Mouse (Mus musculus): ENCODE measurements around the gene Mcrip2. TPM values are rescaled to one million over a fixed set of nuclear protein-coding genes. Genes with fewer than 3 reads are reported as not detected.

Mcrip2 gene
- total RNA-seq, 2 experiments from 2014 or later, result 261 to 270 TPM

- intact Hi-C loops (cut with DNase I), result loop anchor here (5.0 kb wide), 1 partner anchor 37 kb away; the partner anchor contains the start of gene Stub1
- DNase-seq (ENCODE audit: low spot score), result no peak
Observed at GRCm38 (mm10) chr17:25869498-25869897, 934 bp upstream of the Mcrip2 start.

GRCm38 (mm10) chr17:25867836-25868600 lies 546 bp downstream of the Mcrip2 start:
- intact Hi-C loops (cut with DNase I), result loop anchor here (5.0 kb wide), 1 partner anchor 36 kb away; the partner anchor contains the start of gene Stub1
- no peak for DNase-seq (ENCODE audit: low spot score)

- DNase-seq (ENCODE audit: low spot score), result no peak
- intact Hi-C loops (cut with DNase I), result loop anchor here (5.0 kb wide), 1 partner anchor 35 kb away; the partner anchor contains the start of gene Stub1
Observed at GRCm38 (mm10) chr17:25867509-25867835, 1.1 kb downstream of the Mcrip2 start.

GRCm38 (mm10) chr17:25866172-25866571 lies 2.4 kb downstream of the Mcrip2 start:
- intact Hi-C loops (cut with DNase I), result loop anchor here (5.0 kb wide), 1 partner anchor 34 kb away; the partner anchor contains the start of gene Stub1
- no peak for DNase-seq (ENCODE audit: low spot score)

- intact Hi-C loops (cut with DNase I), result loop anchor here (5.0 kb wide), 1 partner anchor 33 kb away; the partner anchor contains the start of gene Stub1
Observed at GRCm38 (mm10) chr17:25865288-25865687, 3.3 kb downstream of the Mcrip2 start.

GRCm38 (mm10) chr17:25864311-25864710 lies 4.3 kb downstream of the Mcrip2 start:
- DNase-seq (ENCODE audit: low spot score), result no peak
- intact Hi-C loops (cut with DNase I), result no loop called here

More at GRCm38 (mm10) chr17:25865288-25865687, 3.3 kb downstream of the Mcrip2 start:
- DNase-seq (ENCODE audit: low spot score), result no peak

GRCm38 (mm10) chr17:25863681-25864080 lies 4.9 kb downstream of the Mcrip2 start:
- no peak for DNase-seq (ENCODE audit: low spot score)
- intact Hi-C loops (cut with DNase I), result no loop called here

GRCm38 (mm10) chr17:25861704-25862612 lies 6.6 kb downstream of the Mcrip2 start:
- intact Hi-C loops (cut with DNase I), result no loop called here
- DNase-seq (ENCODE audit: low spot score), result no peak

GRCm38 (mm10) chr17:25860832-25861703 lies 7.5 kb downstream of the Mcrip2 start, which contains the start of gene Wdr90:
Gene Wdr90, minus strand, starts transcription at chr17:25861501.
- peak; percentile 85 for DNase-seq (ENCODE audit: low spot score)
- intact Hi-C loops (cut with DNase I), result no loop called here

GRCm38 (mm10) chr17:25860229-25860628 lies 8.3 kb downstream of the Mcrip2 start:
- DNase-seq (ENCODE audit: low spot score), result no peak
- intact Hi-C loops (cut with DNase I), result no loop called here

- intact Hi-C loops (cut with DNase I), result loop anchor here (1.0 kb wide), 1 partner anchor 15 kb away; no protein-coding TSS in a partner anchor
- peak; percentile 89 for DNase-seq (ENCODE audit: low spot score)
Observed at GRCm38 (mm10) chr17:25844396-25844901, 24.1 kb downstream of the Mcrip2 start, which contains the start of gene Rhot2. Gene Rhot2, minus strand, starts transcription at chr17:25844851.

GRCm38 (mm10) chr17:25843636-25844395 lies 24.7 kb downstream of the Mcrip2 start:
- intact Hi-C loops (cut with DNase I), result loop anchor here (1.0 kb wide), 1 partner anchor 15 kb away; no protein-coding TSS in a partner anchor
- DNase-seq (ENCODE audit: low spot score), result no peak

GRCm38 (mm10) chr17:25843122-25843521 lies 25.4 kb downstream of the Mcrip2 start:
- DNase-seq (ENCODE audit: low spot score), result no peak
- intact Hi-C loops (cut with DNase I), result no loop called here

- intact Hi-C loops (cut with DNase I), result no loop called here
- DNase-seq (ENCODE audit: low spot score), result no peak
Observed at GRCm38 (mm10) chr17:25842509-25842908, 26.1 kb downstream of the Mcrip2 start.

- intact Hi-C loops (cut with DNase I), result no loop called here
- no peak for DNase-seq (ENCODE audit: low spot score)
Observed at GRCm38 (mm10) chr17:25841117-25841880, 27.3 kb downstream of the Mcrip2 start, which contains the start of gene Gm20683. Gene Gm20683, minus strand, starts transcription at chr17:25841763.

- intact Hi-C loops (cut with DNase I), result no loop called here
- DNase-seq (ENCODE audit: low spot score), result no peak
Observed at GRCm38 (mm10) chr17:25840519-25840918, 28.0 kb downstream of the Mcrip2 start.

GRCm38 (mm10) chr17:25839455-25840235 lies 28.9 kb downstream of the Mcrip2 start:
- no peak for DNase-seq (ENCODE audit: low spot score)
- intact Hi-C loops (cut with DNase I), result no loop called here
